Mouse (Mus musculus): Measurements from ENCODE around the gene BC061212. TPM values are rescaled to one million over a fixed set of nuclear protein-coding genes. Genes with fewer than 3 reads are reported as not detected.
"Not testable (repeated sequence)": the region's sequence is repeated elsewhere in the genome, so short reads cannot be mapped to it uniquely, and the experiment has no call there.

BC061212 gene
- not detected in 2 replicates for polyA plus RNA-seq (2015; fragmentation: Nextera tagmentation; extraction: Ambion mirVana)

- H3K4me2 ChIP-seq; H3K9ac ChIP-seq; ATAC-seq; H3K36me3 ChIP-seq (ENCODE audit: poor library complexity, severe bottlenecking); H3K9me3 ChIP-seq (replicated peaks); H3K27me3 ChIP-seq; H3K27ac ChIP-seq; H3K4me1 ChIP-seq; H3K4me3 ChIP-seq: not testable (repeated sequence)
- WGBS, result no CpG with 5 or more reads among the region's 1 CpGs
These were observed at the start of gene BC061212 for GRCm38 (mm10) chr5:94070445-94070844. Gene BC061212, minus strand, starts transcription at chr5:94070545.

- not testable (repeated sequence) for ATAC-seq; H3K36me3 ChIP-seq (ENCODE audit: poor library complexity, severe bottlenecking); H3K27ac ChIP-seq; H3K27me3 ChIP-seq; H3K9ac ChIP-seq; H3K4me3 ChIP-seq; H3K4me2 ChIP-seq; H3K9me3 ChIP-seq (replicated peaks); H3K4me1 ChIP-seq
- WGBS, result no CpG with 5 or more reads among the region's 3 CpGs
These were observed 5.7 kb upstream of the BC061212 start, which contains the start of gene Gm6351 for GRCm38 (mm10) chr5:94076085-94076484. Gene Gm6351, plus strand, starts transcription at chr5:94076385.

Other genes starting within 250 kb of the BC061212 start
- gene Gm7792, start 226.8 kb downstream of the BC061212 start, polyA plus RNA-seq (2015; fragmentation: Nextera tagmentation; extraction: Ambion mirVana), result not detected in 2 replicates
- gene Gm16429, start 141.5 kb downstream of the BC061212 start, polyA plus RNA-seq (2015; fragmentation: Nextera tagmentation; extraction: Ambion mirVana), result not detected in 2 replicates
- gene Gm6351, start 5.8 kb upstream of the BC061212 start, polyA plus RNA-seq (2015; fragmentation: Nextera tagmentation; extraction: Ambion mirVana), result not detected in 2 replicates
- gene Gm3106, start 147.5 kb upstream of the BC061212 start, polyA plus RNA-seq (2015; fragmentation: Nextera tagmentation; extraction: Ambion mirVana), result not detected in 2 replicates
- gene A430089I19Rik, start 236.3 kb upstream of the BC061212 start, polyA plus RNA-seq (2015; fragmentation: Nextera tagmentation; extraction: Ambion mirVana), result not detected in 2 replicates
- not detected in 2 replicates for gene Gm6502, start 243.9 kb upstream of the BC061212 start, polyA plus RNA-seq (2015; fragmentation: Nextera tagmentation; extraction: Ambion mirVana)

Measured in forebrain, embryonic 13.5 days (tissue).